Mouse (Mus musculus) skeletal muscle tissue, adult 2 months (tissue): ENCODE results near the gene Ap1m1.

Source experiments
- DNase-seq: peaks from one replicate; pipeline ENCODE4 v3.0.0-alpha.2; 2012; ENCODE audit warnings: low read depth, low spot score

Ap1m1 gene

DNA sequence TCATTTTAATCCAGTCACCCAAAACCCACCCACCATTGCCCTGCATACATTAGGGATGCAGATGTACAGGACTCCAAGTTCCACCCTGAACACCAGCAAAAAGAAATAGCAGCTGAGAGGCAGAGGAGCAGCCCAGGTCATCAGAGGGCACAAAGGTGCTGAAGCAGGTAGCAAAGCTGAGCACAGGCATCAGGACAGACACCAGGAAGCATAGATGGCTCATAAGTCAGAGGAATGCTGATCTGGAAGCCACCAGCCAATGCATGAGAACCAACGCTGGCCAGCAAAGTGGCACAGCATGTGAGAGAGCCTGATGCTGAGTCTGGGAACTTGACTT, 18.1 kb downstream of the Ap1m1 start:
- DNase-seq: no peak

DNA sequence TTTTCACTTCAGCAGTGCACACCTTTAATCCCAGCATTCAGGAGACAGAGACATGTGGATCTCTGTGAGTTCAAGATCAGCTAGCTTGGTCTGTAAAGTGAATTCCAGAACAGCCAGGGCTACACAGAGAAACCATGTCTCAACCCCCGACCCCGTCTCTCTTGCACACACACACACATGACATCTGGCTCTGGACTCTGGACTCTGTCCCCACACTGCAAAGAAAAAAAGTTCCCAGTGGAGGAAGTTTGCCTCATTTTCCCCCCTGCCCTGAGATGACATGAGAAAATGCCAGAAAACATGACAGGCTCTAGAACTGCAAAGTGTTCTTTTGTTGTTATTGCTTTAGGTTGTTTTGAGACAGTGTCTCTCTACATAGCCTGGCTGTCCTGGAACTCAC, 20.0 kb downstream of the Ap1m1 start:
- DNase-seq: no peak

- DNase-seq: peak; percentile 39
Observed at GRCm38 (mm10) chr8:72260585-72260984, 20.8 kb downstream of the Ap1m1 start.

DNA sequence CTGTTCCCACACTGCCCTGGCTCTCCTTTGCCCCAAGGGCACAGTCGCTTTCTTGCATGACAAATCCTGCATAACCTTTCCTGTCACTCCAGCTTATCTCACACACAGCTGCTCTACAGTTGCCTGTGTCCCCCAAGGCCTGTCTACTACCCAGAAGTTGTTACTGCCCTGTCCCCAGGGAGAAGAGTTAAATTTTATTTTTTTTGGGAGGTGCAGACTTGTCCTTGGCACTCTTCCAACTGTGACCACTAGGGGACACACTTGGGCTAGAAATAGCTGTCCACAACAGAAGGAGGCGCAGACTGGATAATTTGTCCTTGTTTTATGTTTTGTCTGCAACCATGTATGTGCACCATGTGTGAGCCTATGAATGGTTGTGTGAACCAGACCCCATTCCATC, 21.2 kb downstream of the Ap1m1 start:
- peak; percentile 81 for DNase-seq

GRCm38 (mm10) chr8:72261431-72261830, 21.6 kb downstream of the Ap1m1 start:
- no peak for DNase-seq

DNA sequence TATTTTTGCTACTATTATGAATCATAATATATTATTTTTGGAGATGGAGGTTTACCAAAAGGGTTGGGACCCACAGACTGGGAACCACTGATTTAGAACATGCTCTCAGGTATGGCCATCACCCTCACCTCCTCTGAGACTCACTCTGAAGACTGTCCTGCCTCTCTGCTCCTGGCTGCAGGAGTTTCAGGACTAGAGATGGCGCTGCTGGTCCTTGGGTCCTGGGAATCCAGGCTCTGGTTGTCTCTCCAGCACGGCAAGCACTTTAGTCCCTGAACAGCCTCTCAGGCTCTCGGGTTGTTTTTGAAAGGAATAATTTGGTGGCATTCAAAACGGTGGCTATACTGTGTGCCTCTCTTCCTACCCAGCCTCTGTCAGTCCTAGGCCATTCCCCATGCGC, 22.1 kb downstream of the Ap1m1 start:
- no peak for DNase-seq

- DNase-seq: no peak
Observed at GRCm38 (mm10) chr8:72262756-72263155, 22.9 kb downstream of the Ap1m1 start.

DNA sequence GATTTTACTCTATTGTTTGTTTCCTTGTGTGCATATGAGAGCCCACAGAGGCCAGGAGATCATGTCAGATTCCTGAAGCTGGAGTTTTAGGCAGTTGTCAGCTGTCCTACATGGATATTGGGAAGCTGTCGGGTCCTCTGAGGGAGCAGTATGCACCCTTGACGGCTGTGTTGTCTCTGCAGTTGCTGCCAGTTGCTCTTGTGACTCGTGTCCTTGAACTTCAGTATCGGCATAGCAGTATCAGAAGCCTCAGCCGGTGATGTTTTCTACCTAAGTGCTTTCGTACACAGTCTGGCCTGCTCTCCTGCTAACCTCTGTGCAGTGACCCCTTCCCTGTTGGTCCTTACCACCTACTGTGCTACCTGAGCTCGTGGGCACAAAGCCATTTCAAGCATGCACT, 23.6 kb downstream of the Ap1m1 start:
- DNase-seq: no peak

GRCm38 (mm10) chr8:72265342-72265741, 25.5 kb downstream of the Ap1m1 start:
- DNase-seq: peak; percentile 55

GRCm38 (mm10) chr8:72266671-72267070, 26.9 kb downstream of the Ap1m1 start:
- DNase-seq: no peak

DNA sequence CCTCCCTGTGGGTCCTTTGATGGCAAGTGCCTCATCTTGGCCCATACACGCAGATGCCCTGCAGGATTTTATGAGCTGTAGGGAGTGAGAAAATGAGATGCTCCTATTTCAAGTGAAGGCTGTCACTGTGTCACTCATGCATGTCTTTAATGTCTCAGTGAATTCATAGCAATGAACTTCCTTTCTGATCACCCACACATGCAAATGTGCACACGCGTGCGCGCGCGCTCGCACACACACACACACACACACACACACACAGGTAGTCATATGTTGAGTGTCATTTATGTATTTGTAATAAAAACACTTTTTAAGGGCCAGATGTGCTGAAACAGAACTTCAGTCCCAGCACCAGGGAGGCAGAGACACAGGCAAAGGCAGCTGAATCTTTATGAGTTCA, 27.3 kb downstream of the Ap1m1 start:
- DNase-seq: no peak

- DNase-seq: peak; percentile 83
Observed at GRCm38 (mm10) chr8:72268356-72268755, 28.5 kb downstream of the Ap1m1 start.

DNA sequence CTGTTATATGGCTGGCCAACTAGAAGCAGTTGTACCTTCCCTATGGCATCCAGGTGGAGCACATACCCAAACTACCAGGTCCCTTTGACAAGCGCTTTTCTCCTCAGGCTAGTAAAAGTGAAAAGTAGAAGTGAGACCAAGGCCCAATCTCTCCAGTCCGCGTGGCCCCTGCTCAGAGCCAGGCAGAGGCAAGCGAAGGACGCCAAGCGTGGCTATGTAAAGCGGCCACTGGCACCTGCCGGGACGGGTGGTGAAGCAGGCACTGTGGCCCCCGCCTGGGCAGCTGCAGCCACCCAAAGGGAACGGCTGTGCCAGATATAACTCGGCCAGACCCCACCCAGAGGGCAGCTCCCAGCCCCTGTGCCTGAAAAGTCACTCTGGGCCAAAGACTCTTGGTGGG, 30.8 kb downstream of the Ap1m1 start:
- no peak for DNase-seq

DNA sequence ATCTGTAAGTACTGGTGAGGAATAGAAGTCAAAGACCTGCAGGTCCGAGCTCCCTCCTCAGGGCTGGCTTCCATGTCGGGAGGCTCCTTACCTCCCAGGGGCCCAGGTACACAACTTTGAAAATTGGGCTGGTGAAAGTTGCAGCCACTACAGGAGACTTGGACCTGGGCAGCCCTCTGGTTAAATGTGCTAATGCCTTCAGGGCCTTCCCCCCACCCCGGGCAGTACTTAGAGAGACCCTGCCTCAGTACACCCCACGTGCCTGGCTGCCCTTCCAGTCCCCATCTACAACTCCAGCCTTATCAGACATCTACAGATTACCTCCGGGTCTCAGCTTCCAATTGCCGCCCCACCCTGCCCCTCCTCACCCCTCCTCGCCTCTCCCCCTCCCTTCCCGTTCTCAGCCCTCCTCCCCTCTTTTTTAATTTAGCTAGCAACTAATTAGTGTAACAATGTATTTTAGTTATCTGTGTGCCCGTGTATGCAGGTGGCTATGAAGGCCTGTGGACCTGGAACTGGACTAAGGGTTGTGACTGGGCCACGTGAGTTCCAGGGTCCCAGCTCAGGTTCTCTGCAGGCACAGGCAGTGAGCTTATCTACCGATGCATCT, 31.3 kb downstream of the Ap1m1 start:
- no peak for DNase-seq

- no peak for DNase-seq
Observed at GRCm38 (mm10) chr8:72271691-72272090, 31.9 kb downstream of the Ap1m1 start.

GRCm38 (mm10) chr8:72272361-72272760, 32.5 kb downstream of the Ap1m1 start:
- DNase-seq: peak; percentile 64

- no peak for DNase-seq
Observed at GRCm38 (mm10) chr8:72273111-72273770, 33.4 kb downstream of the Ap1m1 start.

GRCm38 (mm10) chr8:72273807-72274206, 34.0 kb downstream of the Ap1m1 start:
- DNase-seq: no peak

DNA sequence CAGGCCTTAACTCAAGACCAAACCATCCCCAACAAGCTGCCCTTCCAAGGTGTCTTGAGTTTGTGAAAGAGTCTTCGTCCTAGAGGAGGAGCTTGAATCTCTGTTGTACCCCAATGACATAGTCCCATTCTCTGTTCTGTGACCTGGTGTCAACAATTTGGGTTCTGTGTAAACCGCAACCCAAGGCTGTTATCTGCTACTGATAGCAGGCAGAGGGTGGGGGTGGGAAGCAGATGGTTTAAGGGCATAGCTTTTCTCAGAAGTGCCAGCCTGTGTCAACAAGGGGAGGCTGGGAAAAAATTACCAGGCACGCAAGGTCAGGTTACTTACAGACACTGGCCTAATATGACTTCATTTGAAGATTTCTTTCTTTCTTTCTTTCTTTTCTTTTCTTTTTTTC, 37.4 kb downstream of the Ap1m1 start:
- no peak for DNase-seq

- DNase-seq: no peak
Observed at GRCm38 (mm10) chr8:72279151-72279550, 39.3 kb downstream of the Ap1m1 start.

DNA sequence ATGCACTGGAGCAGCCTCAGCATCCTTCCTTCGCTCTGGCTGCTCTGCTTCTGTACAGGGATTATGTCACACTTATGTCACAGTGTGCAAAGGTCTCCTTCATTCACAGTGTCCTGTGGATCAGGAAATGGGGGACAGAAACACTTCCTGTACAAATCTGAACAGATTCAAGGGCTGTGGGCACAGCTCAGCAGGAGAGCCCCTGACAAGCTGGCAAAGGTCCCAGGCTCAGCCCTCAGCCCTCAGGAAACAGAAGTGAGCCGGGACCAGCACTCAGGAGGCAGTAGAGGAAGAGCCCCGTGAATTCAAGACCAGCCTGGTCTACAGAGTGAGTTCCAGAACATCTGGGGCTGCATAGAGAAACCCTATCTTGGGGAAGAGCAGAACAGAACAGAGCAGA, 41.8 kb downstream of the Ap1m1 start:
- no peak for DNase-seq

- DNase-seq: no peak
Observed at GRCm38 (mm10) chr8:72285285-72285684, 45.5 kb downstream of the Ap1m1 start.

DNA sequence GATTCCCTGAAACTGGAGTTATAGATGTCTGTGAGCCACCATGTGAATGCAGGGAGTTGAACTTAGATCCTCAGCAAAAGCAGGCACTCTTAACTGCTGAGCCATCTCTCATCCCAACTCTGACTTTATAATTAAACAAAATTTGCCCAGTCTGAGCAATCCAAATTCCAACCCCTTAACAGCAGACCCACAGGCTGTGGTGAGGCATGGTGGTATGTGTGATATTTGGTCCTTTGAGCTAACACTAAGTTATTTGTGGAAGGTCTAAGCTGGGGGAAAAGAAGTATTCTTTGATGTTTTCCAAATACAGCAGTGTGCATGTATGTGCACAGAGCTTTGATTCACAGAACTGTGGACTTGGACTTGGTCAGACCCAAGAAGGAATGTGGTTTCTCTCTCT, 49.2 kb downstream of the Ap1m1 start:
- no peak for DNase-seq

DNA sequence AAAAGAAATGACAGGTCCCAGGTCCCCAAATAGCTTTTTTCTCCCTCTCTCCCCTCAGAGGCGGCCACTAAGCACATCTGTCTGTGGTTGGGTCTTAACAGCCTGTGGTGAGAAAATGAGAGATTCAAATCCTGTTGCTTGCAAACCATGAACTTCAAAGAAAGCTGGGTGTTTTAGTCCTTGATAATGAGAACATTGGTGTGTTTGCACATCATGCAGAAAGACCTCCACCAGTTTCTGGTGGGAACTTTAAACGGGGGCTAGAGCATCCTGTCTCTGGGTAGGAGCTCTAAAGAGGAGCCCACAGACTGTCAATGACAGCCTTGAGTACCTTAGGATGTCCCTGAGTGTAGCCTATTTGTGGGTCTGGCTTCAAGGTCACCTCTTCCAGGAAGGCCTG, 51.3 kb downstream of the Ap1m1 start:
- no peak for DNase-seq
